Mouse (Mus musculus) CD4-positive, CD25-positive, alpha-beta regulatory T cell, adult 4 months (primary cell): ENCODE measurements around the gene Apobec2. TPM values are rescaled to one million over a fixed set of nuclear protein-coding genes. Genes with fewer than 3 reads are reported as not detected.
A peak's percentile ranks its signal among the peaks of the same experiment; 100 is the strongest.
"Not testable (repeated sequence)": the region's sequence is repeated elsewhere in the genome, so short reads cannot be mapped to it uniquely, and the experiment has no call there.

Source experiments
- ATAC-seq: one replicate; pipeline ENCODE4 v1.8.0; 2017
- polyA plus RNA-seq, 2 experiments: library from polyadenylated mRNA; unstranded; fragments of 100-300 nt; shearing (Covaris generic); gene quantifications; one replicate each; pipeline ENCODE4 v1.2.1; 2017

Gene Apobec2
- polyA plus RNA-seq: 1 to 10 TPM; 1.2 to 1.8 TPM

DNA sequence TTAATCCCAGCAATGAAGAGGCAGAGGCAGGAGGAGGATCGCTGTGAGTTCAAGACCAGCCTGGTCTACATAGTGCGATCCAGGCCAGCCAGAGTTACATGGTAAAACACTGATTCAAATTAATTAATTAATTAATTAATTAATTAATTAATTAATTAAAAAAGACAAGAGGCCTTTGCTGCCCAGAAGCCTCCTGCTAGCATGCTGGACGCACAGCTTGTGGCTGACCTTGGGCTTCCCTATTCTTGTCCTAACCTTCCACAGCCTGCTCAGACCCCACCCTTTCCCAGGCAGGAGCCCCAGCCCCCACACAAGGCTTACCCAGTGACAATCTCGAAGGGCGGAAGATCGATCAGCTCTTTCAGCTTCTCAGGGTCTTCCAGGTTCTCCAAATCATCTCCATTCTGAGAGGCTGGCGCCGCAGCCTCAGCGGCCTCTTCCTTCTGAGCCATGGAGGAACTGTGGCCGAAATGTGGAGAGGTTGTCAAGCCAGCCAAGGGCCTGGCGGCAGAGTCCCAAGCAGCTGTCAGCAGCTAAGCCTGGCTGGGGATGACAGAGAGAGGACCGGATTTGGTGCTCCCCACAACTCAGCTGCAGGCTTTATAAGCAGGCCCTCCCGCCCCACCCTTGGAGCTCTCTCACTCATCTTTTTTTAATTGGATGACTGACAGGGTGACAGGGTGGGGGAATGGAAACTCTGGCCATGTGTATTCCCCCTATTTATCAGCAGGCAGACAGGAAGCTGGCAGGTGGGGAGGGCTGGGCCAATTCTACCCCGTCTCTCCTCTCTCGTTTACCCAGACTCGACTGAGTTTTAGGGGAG lies at the start of gene Apobec2:
Gene Apobec2 (minus strand): TSS at position 773 of the 823 bp plus-strand sequence.
- ATAC-seq: no peak

DNA sequence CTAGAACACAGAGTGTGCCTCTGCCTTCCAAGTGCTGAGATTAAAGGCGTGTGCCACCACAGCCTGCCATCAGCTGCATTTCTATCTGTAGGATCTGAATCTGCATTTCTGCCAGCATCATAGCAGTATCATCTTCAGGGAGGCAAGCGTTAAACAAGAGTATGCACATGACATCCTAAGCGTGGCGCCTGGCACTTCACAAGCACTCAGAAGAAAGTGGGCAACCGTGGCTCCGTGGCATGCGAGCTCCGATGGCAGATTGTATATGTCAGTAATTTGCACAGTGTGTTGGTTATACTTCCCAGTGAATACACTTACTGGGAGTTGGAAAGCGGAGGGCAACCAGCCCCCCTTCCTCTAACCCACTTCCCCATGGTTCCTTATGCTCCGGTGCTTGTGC lies 47.2 kb upstream of the Apobec2 start:
- no peak for ATAC-seq

DNA sequence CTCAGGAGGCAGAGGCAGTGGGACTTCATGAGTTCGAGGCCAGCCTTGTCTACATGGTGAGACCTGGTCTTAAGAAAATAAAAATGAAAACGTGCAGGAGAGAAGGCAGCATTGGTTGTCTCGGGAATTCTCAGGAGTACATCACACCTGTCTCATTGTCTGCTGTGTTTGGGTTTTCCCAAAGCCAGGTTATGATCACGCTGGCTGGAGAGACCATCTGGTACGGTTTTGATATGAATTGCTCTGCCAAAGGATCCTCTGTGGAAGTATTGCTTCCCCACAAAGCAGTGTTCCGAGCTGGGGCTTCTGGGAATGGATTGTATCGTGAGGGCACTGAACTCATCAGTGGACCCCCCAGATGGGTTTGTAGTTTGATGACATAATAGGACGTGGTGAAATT lies 42.7 kb upstream of the Apobec2 start:
- no peak for ATAC-seq

DNA sequence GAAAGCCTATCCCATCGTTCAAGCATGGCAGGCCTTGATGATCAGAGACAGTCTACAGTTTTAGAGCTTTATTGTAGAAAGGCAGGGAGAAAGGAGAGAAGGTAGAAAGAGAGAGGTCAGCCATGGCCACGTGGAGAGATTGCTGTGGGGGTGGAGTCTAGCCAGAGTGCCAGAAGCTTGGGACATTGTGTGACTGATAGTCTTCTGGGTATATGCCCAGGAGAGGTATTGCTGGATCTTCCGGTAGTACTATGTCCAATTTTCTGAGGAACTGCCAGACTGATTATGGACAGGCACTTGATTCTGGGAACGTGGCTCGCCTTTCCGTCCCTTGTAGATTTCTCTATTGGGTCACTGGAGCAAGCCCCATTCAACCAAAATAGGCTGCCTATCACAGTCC lies 41.6 kb upstream of the Apobec2 start:
- ATAC-seq: not testable (repeated sequence)

DNA sequence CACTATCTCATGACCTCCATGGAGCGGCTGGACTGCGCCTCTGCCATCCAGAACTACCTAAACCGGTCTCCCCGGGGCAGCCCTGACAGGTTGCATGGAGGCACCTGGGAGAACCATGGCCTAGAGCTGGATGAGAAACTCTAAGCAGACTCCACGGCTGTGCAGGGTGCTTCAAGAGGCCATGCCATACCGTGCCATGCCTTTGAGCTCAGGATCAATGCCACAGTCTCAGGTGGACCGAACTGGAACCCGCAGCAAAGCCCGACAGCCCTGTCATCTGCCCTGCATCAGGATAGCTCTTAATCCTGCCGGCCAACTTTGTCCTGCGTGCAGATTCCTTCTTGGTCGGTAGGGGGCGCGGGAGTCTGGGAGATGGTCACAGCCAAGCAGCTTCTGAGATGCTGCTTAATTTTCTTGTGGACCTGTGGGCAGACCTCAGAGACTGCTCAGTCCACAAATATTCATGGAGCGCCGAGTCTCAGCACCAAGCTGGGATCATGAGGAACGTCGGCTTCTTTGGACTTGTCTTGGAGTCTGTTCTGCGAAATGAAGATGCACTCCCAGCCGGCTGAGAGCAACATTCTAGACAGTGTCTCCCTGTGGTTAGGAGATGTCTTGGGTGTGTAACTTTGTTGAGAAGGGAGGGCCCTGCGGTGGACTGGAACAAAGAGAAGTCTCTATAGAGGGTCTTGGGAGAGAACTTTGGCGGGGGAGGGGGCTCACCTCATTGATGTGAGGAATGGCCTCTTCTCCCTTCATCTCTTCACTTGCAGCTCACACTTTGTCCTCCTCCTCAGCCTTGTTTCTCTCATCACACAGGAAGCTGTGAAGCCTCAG lies 34.9 kb upstream of the Apobec2 start:
- peak; percentile 64 for ATAC-seq

DNA sequence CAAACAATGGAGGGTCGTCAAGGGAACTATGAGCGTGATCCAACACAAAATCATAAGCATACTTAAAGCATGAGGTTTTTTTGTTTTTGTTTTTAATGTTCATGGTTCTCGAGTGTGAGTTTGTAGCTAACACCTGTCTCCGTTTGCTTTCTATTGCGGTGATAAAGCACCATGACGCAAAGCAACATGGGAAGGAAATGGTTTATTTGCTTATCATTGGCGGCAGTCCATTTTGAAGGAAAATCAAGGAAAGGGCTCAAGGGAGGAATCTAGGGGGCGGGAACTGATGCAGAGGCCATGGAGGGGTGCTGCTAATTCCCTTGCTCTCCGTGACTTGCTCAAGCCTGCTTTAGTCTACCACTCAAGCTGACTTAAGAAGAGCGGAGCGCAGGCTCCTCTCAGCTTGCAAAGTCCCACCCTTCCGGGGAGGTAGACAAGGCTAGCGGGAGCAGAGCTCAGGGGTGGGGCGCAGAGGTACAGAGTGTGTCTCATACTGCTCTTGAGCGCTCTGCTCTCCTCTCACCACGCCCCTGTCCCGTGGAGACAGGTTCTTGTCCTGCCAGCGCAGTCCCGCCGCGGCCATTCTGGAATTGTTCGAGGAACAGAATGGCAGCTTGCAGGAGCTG lies 34.2 kb upstream of the Apobec2 start:
- peak; percentile 25 for ATAC-seq

DNA sequence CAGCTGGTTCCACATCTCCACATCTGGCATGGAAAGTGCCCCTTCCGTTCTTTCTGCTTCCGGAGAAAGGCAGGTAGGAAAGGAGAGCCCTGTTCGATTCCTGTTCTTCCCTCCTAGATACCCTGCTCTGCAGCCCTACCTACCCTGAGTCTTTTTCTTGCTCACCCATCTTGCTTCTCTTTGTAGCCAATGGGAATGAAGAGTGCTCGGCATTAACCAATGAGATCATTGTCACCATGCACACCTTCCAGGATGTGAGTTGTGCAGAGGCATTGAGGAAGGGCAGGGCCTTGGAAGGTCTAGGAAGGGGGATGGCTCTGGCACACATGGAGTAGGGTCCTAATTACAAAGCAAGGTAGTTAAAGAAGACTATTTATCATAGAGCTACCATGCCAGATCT lies 30.7 kb upstream of the Apobec2 start:
- ATAC-seq: peak; percentile 71

DNA sequence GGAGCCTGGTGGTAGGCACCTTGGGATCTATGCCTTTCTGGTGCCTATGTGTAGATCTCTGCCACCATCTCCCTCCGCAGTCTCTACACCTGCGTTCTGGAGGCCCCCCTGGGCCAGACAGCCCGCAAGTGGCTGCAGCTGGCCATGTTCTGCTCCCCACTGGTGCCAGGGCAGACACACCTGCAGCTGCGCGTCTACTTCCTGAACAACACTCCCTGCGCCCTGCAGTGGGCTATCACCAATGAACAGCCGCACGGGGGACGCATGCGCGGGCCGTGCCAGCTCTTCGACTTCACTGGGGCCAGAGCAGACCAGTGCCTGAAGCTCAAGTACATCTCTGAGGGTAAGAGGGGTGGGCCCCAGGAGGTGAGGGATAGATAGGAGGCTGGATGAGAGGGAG lies 29.4 kb upstream of the Apobec2 start:
- peak; percentile 82 for ATAC-seq

DNA sequence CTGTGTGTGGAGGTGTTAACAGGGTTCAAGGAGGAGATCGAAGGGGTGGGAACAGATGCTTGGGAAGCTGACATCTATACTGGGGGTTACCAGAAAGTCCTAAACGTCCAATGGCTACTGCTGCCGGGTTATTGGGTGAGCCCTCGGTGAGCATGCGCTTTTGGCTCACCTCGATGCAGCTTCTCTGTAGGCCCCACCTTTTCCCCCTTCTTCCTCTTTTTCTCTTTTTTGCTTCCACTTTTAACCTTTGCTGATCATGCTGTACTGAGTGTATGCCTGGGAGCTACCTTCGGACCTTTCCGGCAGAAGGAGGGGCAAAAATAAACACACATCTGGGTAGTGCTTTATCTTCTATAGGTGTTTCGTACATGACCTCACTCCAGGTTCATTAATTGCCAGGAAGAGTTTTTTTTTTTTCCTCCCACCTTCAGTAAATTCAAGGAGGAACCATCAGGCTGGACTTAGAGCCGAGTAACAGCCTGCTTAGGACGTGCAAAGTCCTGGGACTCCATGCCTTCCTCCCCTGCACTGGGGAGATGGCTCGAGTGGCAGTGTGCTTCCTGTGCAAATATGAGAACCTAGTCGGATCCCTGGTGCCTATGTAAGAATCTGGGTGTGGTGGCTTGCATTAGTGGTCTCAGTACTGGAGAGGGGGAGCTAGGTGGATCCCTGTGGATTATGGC lies 25.4 kb upstream of the Apobec2 start:
- no peak for ATAC-seq

DNA sequence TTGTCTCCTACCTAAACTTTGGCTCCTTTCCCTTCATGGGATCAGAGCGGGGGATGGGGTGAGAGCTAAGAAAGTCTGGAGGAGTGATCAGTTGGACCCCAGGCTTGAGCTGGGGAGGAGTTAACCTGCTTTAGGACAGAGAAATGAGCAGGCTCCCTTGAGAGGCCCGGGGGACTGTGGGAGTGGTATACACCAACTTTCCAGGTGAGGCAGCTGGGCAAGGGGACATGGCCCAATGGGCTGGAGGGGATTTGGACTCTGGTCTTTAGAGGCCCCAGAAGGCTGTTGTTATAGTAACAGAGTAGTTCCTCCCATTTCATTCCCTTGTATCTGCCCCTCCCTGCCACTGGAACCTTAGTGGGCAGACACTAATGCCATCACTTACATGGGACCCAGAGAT lies 23.2 kb upstream of the Apobec2 start:
- ATAC-seq: no peak

DNA sequence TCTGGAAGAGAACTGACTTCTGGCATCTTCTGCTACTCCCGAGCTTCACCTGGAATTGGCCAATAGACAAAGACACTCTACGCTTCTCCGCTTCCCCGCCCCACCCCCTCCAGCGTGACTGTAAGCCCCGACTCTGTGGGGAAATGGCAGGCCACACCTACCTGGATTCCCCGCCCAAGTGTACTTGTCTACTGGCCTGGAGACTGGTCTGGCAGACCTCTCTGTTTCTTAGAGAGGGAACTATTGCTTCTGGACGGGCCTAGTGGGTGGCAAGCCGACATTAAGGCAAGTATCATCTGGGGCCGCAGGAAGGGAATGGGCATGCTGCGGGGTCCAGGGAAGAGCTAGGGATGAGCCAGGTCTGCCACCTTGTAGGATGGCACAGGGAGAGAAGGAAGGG lies 22.0 kb upstream of the Apobec2 start, which contains the start of gene Unc5cl:
Gene Unc5cl (plus strand): TSS at position 214 of the 400 bp plus-strand sequence.
- ATAC-seq: no peak

DNA sequence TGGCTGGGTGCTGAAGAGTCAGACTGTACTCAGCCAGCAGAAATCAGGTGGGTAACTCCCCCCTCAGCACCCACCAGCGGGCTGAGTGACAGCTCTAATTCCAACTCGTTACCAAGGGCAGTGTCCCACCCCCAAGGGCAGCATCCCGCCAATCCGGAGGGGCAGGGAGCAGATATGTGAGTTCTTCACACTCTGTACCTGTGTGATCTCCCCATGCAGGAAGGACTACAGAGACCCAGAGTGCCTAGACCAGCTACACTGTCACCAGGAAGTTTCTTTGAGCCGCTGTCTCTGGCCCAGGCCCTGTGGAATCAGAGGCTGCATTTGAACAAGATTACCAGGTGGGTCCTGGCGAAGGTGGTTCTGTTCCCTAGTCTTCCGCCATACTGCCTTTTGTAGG lies 21.5 kb upstream of the Apobec2 start:
- no peak for ATAC-seq

DNA sequence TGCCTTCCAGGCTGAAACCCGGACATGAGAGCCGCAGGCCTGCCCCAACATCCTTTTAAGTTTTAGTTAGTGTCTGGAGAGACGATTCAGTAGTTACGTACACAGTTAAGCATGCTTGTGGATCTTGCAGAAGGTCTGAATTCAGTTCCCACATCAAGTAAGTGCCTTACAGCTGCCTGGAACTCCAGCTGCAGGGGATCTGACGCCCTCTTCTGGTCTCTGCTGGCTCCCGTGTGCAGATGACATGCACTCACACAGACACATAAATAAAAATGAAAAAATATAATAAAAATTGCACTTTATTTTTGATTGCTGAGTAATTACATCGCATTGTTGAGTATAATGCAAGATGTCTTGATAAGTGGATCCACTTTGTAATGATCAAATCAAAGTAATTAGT lies 20.8 kb upstream of the Apobec2 start:
- no peak for ATAC-seq

DNA sequence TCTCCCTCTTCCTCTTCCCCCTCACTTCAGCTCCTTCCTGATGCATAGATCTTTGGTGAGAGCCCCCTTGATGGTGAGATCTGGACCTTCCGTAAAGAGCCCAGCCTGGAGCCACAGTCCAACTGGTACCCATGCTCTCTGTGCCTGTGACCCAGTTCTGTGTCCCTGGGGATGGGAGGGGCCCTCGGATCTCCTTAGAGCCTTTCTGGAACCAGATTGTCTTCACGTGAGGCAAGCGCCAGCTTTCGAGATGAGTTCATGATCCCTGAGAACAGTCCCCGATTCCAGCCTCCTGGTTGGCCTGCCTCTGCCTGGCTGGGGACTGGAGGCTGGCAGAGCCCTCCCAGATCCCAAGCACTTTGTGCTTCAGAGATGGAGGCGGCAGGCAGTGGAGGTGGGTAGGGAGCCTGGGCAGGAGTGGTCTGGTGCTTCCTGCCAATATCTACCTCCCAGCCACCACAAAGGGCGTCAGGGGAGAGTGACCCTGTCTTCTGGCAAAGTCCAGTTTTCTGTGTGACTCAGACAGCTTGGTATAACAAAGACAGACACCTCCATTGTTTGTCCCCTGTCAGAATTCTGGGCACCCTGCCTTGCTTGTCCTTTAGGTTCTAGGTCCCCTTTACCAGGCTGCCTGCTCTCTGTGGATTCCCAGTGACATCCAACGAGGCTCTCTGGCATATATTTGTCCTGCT lies 19.2 kb upstream of the Apobec2 start:
- ATAC-seq: no peak

DNA sequence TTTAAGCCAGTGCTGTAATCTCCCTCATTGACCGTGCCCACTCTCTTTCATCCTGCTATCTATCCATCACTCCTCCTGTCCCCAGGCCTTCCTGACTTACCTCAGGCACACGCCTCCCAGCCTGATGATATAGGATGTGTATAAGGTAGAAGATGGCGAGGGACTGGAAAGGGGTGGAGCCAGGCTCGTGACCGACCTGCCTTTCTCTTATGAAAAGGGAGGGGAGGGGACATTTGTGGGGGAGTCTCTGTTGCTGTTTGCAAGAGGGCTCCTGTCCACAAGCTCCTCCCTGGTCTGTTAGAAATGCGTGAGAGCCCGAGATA lies 18.6 kb upstream of the Apobec2 start, which contains the start of gene Tspo2:
Gene Tspo2 (minus strand): TSS at position 170 of the 323 bp plus-strand sequence.
- no peak for ATAC-seq

DNA sequence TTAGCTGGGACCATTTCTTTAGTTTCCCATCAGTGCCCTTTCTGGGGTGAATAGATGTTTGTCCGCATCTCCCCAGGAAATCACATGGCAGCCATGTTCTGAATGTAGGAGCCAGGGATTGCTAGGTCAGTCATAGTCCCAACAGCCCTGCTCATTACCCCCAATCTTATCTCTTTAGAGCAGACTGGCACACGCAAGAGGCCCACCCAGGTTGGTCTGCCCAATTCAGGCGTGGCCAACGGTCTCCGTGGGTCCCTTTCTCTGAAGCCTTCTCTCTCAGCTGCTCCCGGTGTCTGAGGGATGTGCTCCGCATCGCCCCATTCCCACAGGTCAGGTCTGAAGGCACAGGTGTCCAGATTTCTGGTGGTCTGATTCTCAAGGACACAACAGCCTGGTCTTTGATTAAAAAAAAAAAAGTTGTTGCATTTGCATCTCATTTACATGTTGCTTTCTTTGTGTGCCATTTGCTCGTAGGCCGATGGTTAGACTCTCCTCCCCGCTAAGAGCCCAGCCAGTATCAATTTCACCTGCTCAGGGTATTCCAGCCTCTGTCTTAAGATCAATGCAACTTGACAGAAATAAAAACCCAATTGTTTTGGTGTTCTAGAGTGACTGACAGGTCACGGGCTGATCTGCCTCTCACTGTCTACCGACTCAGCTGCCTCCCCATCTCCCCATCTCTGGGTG lies 18.1 kb upstream of the Apobec2 start:
- ATAC-seq: no peak

DNA sequence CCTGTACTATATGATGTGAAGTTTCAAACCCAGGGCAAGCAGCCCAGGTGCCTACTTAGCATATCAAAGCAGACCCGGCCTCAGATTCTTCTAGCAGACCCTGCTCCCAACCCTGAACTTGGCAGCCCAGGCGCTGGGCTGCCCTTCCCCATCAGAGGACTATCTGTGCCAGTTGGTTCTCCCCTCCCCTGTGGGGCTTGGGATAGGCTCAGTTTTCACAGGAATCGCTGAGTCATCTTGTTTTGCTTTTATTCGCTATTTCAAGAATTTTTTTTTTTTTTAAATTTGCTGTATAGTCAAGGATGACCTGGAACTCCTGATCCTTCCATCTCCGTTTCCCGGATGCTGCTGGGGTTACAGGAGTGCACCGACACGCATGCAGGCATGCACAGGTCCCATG lies 14.9 kb upstream of the Apobec2 start:
- no peak for ATAC-seq

DNA sequence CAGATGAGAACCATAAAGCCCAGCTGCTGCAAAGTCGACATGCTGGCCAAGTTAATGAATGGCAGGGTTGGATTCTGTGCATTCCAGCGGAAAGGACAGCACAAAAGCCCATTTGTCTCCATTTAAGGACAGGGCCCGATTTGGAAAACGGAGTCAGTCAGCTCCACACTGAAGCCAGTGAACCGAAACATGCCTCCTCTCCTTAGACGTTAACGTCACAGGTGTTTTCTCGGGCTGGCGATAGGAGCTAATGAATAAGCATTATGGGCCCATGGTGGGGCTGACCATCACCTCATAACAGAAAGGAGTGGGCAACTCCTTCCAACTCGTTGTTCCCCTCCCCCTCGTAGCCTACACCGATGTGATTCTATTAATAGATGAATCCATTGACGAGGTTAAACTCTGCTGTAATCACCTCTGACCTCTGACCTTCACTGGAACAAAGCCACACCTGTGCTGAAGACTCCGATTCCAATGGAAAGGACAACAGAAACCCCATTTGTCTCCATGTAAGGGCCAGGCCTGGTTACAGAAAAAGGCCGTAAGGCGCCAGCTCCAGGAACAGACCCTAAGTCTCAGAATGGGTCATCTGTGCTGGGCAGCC lies 10.9 kb upstream of the Apobec2 start:
- ATAC-seq: no peak

DNA sequence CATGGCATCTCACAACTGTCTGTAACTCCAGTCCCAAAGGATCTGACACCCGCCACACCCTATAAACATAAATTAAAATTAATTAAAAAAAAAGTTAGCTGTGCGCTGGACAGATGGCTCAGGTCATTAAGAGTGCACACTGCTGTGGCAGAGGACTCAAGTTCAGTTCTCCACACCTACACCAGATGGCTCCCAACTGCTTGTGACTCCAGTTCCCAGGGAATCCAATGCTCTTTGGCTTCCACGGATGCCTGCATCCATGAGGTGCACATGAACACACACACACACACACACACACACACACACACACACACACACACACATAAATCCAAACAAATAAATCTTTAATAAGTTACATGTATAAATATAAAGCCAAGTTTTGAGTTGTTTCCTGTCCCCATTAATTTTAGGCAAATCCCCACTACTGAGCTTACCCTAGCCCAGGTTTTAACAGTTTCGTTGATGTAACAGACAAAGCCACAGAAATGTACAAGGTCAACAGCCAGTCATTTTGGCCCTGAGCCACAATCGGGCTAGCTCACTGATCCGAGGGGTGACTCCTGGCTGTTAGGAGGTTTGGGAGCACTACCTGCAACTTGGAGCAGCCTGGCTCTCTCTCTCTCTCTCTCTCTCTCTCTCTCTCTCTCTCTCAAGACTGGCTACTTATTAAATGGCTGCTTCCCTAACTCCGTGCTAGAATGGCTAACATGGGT lies 10.2 kb upstream of the Apobec2 start:
- ATAC-seq: no peak

DNA sequence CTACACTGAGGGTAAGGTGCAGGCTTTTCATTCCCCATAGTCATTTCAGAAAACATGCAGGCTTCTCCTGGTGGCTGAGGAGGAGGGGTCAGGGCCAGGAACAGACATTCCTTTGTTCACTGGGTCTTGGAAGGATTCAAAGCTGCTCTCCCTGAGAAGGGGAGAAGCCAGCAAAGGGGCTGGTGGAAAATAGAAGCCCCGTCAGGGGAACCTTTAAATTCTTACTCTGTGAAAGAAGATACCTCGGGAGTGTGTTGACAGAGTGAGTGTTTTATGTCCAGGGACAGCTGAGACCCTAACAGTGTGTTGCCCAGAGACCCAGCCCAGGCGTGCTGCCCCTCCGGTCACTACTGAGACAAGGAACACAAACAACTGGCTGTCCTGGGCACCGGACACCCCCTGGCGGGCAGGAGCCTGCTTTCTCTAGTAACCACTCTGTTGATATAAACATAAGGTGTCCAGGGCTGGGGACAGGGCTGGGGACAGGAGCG lies 4.7 kb upstream of the Apobec2 start:
- ATAC-seq: no peak
